Mouse (Mus musculus) heart, adult 2 months (tissue): Measurements from ENCODE around the gene Ppfia1.

Experiments
- CTCF ChIP-seq: fragments of 200-600 bp; IDR thresholded peaks from 2 replicates; pipeline ENCODE4 v1.8.1; 2022; ENCODE audit warnings: antibody characterized with exemption, mild to moderate bottlenecking, moderate library complexity
- EP300 ChIP-seq: fragments of 200-500 bp; IDR thresholded peaks from 2 replicates; pipeline ENCODE4 v1.6.1; 2011; ENCODE audit warnings: low read depth, low read length, control low read depth; ENCODE audit not compliant: insufficient read depth

DNA sequence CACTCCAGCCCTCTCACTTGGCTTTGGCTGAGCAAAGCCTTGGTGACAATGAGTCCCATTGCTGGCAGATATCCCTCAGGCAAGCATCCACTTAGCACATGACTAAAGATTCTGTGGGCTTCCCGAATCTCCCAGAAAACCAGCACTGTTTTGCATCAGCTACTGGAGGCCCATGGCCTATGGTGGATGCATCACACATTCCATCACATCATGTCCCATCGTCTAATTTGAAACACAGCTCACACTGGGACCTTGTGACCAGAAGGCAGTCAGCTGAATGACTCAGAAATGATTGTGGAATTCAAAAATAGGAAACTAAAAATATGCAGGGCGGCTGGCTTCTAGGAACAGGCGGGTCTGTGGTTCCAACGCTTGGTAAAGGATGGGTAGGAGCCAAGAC, 24.3 kb upstream of the Ppfia1 start:
- TF ChIP-seq CTCF (no peak), EP300 (peak; percentile 71)
